Mouse (Mus musculus) CH12.LX (cell line): ENCODE data around the gene Slc17a4. TPM values are rescaled to one million over a fixed set of nuclear protein-coding genes. Genes with fewer than 3 reads are reported as not detected.

Experiments used
- DNase-seq: peaks from one replicate; pipeline ENCODE4 v3.0.0-alpha.2; 2013; ENCODE audit errors: extremely low read depth
- H3K27ac ChIP-seq: 2 replicates; pipeline ENCODE4 v1.5.1; 2012; ENCODE audit warnings: low read depth, mild to moderate bottlenecking, control low read depth, moderate library complexity; ENCODE audit not compliant: insufficient read depth
- H3K27me3 ChIP-seq: replicated peaks from 2 replicates; pipeline ENCODE3; 2012; ENCODE audit warnings: inconsistent platforms
- H3K36me3 ChIP-seq, 2 experiments: replicated peaks in 1 of 2; 2 replicates each; pipeline versions ENCODE3 to v1.6.1; 2012; ENCODE audit warnings: inconsistent platforms in 1 of 2, low read length in 1 of 2, mild to moderate bottlenecking in 1 of 2, mixed read lengths in 1 of 2, moderate library complexity in 1 of 2; ENCODE audit not compliant: control insufficient read depth in 1 of 2, insufficient read depth in 1 of 2
- H3K4me1 ChIP-seq, 2 experiments: 2 replicates each; pipeline ENCODE4 v1.6.1; 2012; ENCODE audit warnings: inconsistent platforms in 1 of 2, moderate library complexity in 1 of 2; ENCODE audit not compliant: insufficient read depth in 2 of 2, control insufficient read depth in 1 of 2
- H3K4me2 ChIP-seq: 2 replicates; pipeline ENCODE4 v1.6.1; 2012; ENCODE audit warnings: low read depth, mild to moderate bottlenecking, control low read depth; ENCODE audit not compliant: poor library complexity, insufficient read depth, severe bottlenecking
- H3K4me3 ChIP-seq, 3 experiments: fragments of 150-350 bp in 1 of 3; sonication (generic) in 1 of 3; replicated peaks in 1 of 3; 2 replicates each; pipeline versions ENCODE3 to v1.5.1; 2011 to 2012; ENCODE audit warnings: low read depth in 2 of 3, low read length in 2 of 3, mild to moderate bottlenecking in 2 of 3, moderate library complexity in 2 of 3, control low read depth in 1 of 3, improper control_type of control experiment in 1 of 3, inconsistent platforms in 1 of 3, mixed read lengths in 1 of 3; ENCODE audit not compliant: poor library complexity in 1 of 3
- H3K79me2 ChIP-seq: replicated peaks from 2 replicates; pipeline ENCODE4 v1.6.1; 2012; ENCODE audit warnings: mild to moderate bottlenecking, moderate library complexity; ENCODE audit not compliant: control insufficient read depth, poor library complexity, insufficient read depth, severe bottlenecking; ENCODE audit errors: extremely low read depth
- H3K9ac ChIP-seq: 2 replicates; pipeline ENCODE4 v1.6.1; 2012; ENCODE audit warnings: low read depth, mild to moderate bottlenecking, control low read depth, moderate library complexity; ENCODE audit not compliant: insufficient read depth
- H3K9me3 ChIP-seq: replicated peaks from 2 replicates; pipeline ENCODE3; 2012; ENCODE audit warnings: low read length, inconsistent platforms, mixed read lengths
- CHD1 ChIP-seq: IDR thresholded peaks from 2 replicates; pipeline ENCODE4 v1.6.1; 2012; ENCODE audit warnings: low read depth, low read length, improper control_type of control experiment, inconsistent platforms
- EP300 ChIP-seq: IDR thresholded peaks from 2 replicates; pipeline ENCODE4 v1.6.1; 2011; ENCODE audit warnings: low read length, improper control_type of control experiment
- GABPA ChIP-seq: IDR thresholded peaks from 2 replicates; pipeline ENCODE4 v1.6.1; 2012; ENCODE audit warnings: low read depth, low read length, improper control_type of control experiment, inconsistent platforms; ENCODE audit not compliant: insufficient replicate concordance
- JUND ChIP-seq: conservative IDR thresholded peaks from 2 replicates; pipeline ENCODE4 v1.6.1; 2011; ENCODE audit warnings: low read depth, low read length, improper control_type of control experiment
- MAFK ChIP-seq: IDR thresholded peaks from 2 replicates; pipeline ENCODE4 v1.6.1; 2011; ENCODE audit warnings: low read length, improper control_type of control experiment; ENCODE audit not compliant: insufficient replicate concordance
- MAZ ChIP-seq: IDR thresholded peaks from 2 replicates; pipeline ENCODE4 v1.6.1; 2012; ENCODE audit warnings: low read depth, mild to moderate bottlenecking, inconsistent platforms, low read length, improper control_type of control experiment, moderate library complexity
- MYC ChIP-seq: IDR thresholded peaks from 2 replicates; pipeline ENCODE4 v1.6.1; 2011; ENCODE audit warnings: low read depth, mild to moderate bottlenecking, improper control_type of control experiment, low read length
- NELFE ChIP-seq: IDR thresholded peaks from 2 replicates; pipeline ENCODE4 v1.6.1; 2011; ENCODE audit warnings: low read depth, low read length, improper control_type of control experiment
- NRF1 ChIP-seq: IDR thresholded peaks from 2 replicates; pipeline ENCODE4 v1.6.1; 2014; ENCODE audit warnings: low read depth, mild to moderate bottlenecking, inconsistent platforms, low read length, improper control_type of control experiment, moderate library complexity
- POLR2A ChIP-seq: IDR thresholded peaks from 2 replicates; pipeline ENCODE4 v1.6.1; 2011; ENCODE audit warnings: low read depth, mild to moderate bottlenecking, improper control_type of control experiment, low read length
- SIN3A ChIP-seq: IDR thresholded peaks from 2 replicates; pipeline ENCODE4 v1.6.1; 2012; ENCODE audit warnings: low read length, improper control_type of control experiment, inconsistent platforms
- TCF12 ChIP-seq: IDR thresholded peaks from 2 replicates; pipeline ENCODE4 v1.6.1; 2014; ENCODE audit warnings: low read depth, mild to moderate bottlenecking, inconsistent platforms, low read length, improper control_type of control experiment
- USF2 ChIP-seq: conservative IDR thresholded peaks from 2 replicates; pipeline ENCODE4 v1.6.1; 2011; ENCODE audit warnings: low read depth, low read length, improper control_type of control experiment
- ZC3H11A ChIP-seq: IDR thresholded peaks from 2 replicates; pipeline ENCODE4 v1.6.1; 2012; ENCODE audit warnings: low read depth, mild to moderate bottlenecking, inconsistent platforms, low read length, improper control_type of control experiment
- ZKSCAN1 ChIP-seq: IDR thresholded peaks from 2 replicates; pipeline ENCODE4 v1.6.1; 2012; ENCODE audit warnings: low read depth, inconsistent platforms, low read length, improper control_type of control experiment, borderline replicate concordance
- ZNF384 ChIP-seq: IDR thresholded peaks from 2 replicates; pipeline ENCODE4 v1.6.1; 2012; ENCODE audit warnings: low read depth, low read length, improper control_type of control experiment, inconsistent platforms
- dilution Hi-C: fragments of 300-500 bp; cut with MboI; formaldehyde crosslinking; loops from 2 replicates; pipeline ENCODE4 v1.14.3; 2020; ENCODE audit warnings: low sequenced_read_pairs; ENCODE audit not compliant: extremely low pct_unique_long_range_greater_than_20kb, extremely low pct_ligation_motif_present
- in situ Hi-C: fragments of 300-500 bp; cut with MboI; formaldehyde crosslinking; loops from 3 replicates; pipeline ENCODE4 v1.14.3; 2019; ENCODE audit warnings: low sequenced_read_pairs, low pct_ligation_motif_present, low pct_unique_long_range_greater_than_20kb, mixed read lengths
- polyA plus RNA-seq: library from polyadenylated mRNA; unstranded; fragments of >175 nt; gene quantifications from 2 replicates; pipeline ENCODE4 v1.2.1, GENCODE M21; 2012; ENCODE audit warnings: low read depth; ENCODE audit not compliant: insufficient read length
- total RNA-seq, 2 experiments: library from RNA; depleted of rRNA; stranded (reverse); fragments of 300-350 nt in 1 of 2; fragments of >200 nt in 1 of 2; gene quantifications; 2 replicates each; pipeline ENCODE4 v1.2.3; 2012 to 2014

Gene Slc17a4
- total and polyA plus RNA-seq, 3 experiments = 0.08 to 0.37 (median 0.35) TPM

- no peak for DNase-seq
- Histone ChIP-seq H3K27me3 (no peaks in the 10 kb centered on the region), H3K36me3 (no peaks in the 10 kb centered on the region), H3K4me1 (peaks cover 3 to 9% of the 10 kb centered on the region in 2 experiments; a peak in 3 of 4 replicates), H3K4me2 (no peak overlapping the region), H3K79me2 (no peaks in the 10 kb centered on the region), H3K9ac (no peak overlapping the region), H3K4me3 (no peak overlapping the region), H3K9me3 (no peaks in the 10 kb centered on the region), H3K27ac (no peak overlapping the region; the same call in 1 of the 2 replicates)
- in situ Hi-C loops = no loop called here
- TF ChIP-seq ZNF384 (peak; percentile 44; the same call in 1 of the 2 replicates), SIN3A (no peak)
- dilution Hi-C loops = no loop called here
Measured at GRCm38 (mm10) chr13:23949484-23950246, 34.9 kb upstream of the Slc17a4 start.

GRCm38 (mm10) chr13:23946254-23946653 lies 31.4 kb upstream of the Slc17a4 start:
- Histone ChIP-seq H3K9ac (no peak overlapping the region), H3K27me3 (no peaks in the 10 kb centered on the region), H3K4me2 (no peak overlapping the region), H3K27ac (no peak overlapping the region), H3K4me1 (peaks cover 3 to 6% of the 10 kb centered on the region in 2 experiments; a peak in 2 of 4 replicates), H3K36me3 (no peaks in the 10 kb centered on the region), H3K79me2 (no peaks in the 10 kb centered on the region), H3K9me3 (no peaks in the 10 kb centered on the region), H3K4me3 (no peak overlapping the region)
- DNase-seq = no peak
- dilution Hi-C loops = no loop called here
- in situ Hi-C loops = no loop called here
- no peak for TF ChIP-seq JUND
- no peak for TF ChIP-seq EP300
- no peak for TF ChIP-seq ZC3H11A
- no peak for TF ChIP-seq MAZ
- no peak for TF ChIP-seq USF2
- TF ChIP-seq TCF12 = no peak
- no peak for TF ChIP-seq NRF1
- TF ChIP-seq NELFE = no peak
- TF ChIP-seq POLR2A = no peak
- no peak for TF ChIP-seq ZNF384
- TF ChIP-seq ZKSCAN1 = no peak
- no peak for TF ChIP-seq MAFK
- TF ChIP-seq GABPA = no peak
- no peak for TF ChIP-seq MYC
- TF ChIP-seq CHD1 = no peak
